Mouse (Mus musculus) forebrain, embryonic 14.5 days (tissue): ENCODE measurements around the gene Slc17a6. TPM values are rescaled to one million over a fixed set of nuclear protein-coding genes. Genes with fewer than 3 reads are reported as not detected.
"Not testable (repeated sequence)": the region's sequence is repeated elsewhere in the genome, so short reads cannot be mapped to it uniquely, and the experiment has no call there.

Source experiments
- ATAC-seq: fragments of 200-750 bp; cut with Nextera tagmentation; 2 replicates; pipeline ENCODE4 v1.8.0; 2017; ENCODE audit warnings: mild to moderate bottlenecking, moderate library complexity
- DNase-seq: peaks from one replicate; pipeline ENCODE4 v3.0.0-alpha.2; 2015; ENCODE audit warnings: low spot score
- H3K27ac ChIP-seq: fragments of 300-500 bp; sonication (generic); 2 replicates; pipeline ENCODE4 v1.5.1; 2014; ENCODE audit warnings: low read depth, mild to moderate bottlenecking, control low read depth, low read length, moderate library complexity
- H3K27me3 ChIP-seq: fragments of 300-500 bp; sonication (generic); replicated peaks from 2 replicates; pipeline ENCODE4 v1.6.1; 2014; ENCODE audit warnings: low read length, control low read depth, mixed read lengths; ENCODE audit not compliant: control insufficient read depth, insufficient read depth
- H3K36me3 ChIP-seq: fragments of 300-500 bp; sonication (generic); 2 replicates; pipeline ENCODE4 v1.6.1; 2014; ENCODE audit warnings: low read length, control low read depth; ENCODE audit not compliant: control insufficient read depth, insufficient read depth
- H3K4me1 ChIP-seq: fragments of 300-500 bp; sonication (generic); 2 replicates; pipeline ENCODE4 v1.6.1; 2014; ENCODE audit warnings: antibody characterized with exemption, low read length, control low read depth; ENCODE audit not compliant: control insufficient read depth, insufficient read depth
- H3K4me2 ChIP-seq: fragments of 300-500 bp; sonication (generic); 2 replicates; pipeline ENCODE4 v1.6.1; 2014; ENCODE audit warnings: mild to moderate bottlenecking, control low read depth, low read length
- H3K4me3 ChIP-seq: fragments of 300-500 bp; sonication (generic); 2 replicates; pipeline ENCODE4 v1.5.1; 2014; ENCODE audit warnings: low read depth, low read length, control low read depth
- H3K9ac ChIP-seq: fragments of 300-500 bp; sonication (generic); 2 replicates; pipeline ENCODE4 v1.6.1; 2014; ENCODE audit warnings: mild to moderate bottlenecking, low read length, control low read depth, moderate library complexity
- H3K9me3 ChIP-seq: fragments of 300-500 bp; sonication (generic); replicated peaks from 2 replicates; pipeline ENCODE4 v1.6.1; 2016; ENCODE audit warnings: low read length, control low read depth, mixed read lengths; ENCODE audit not compliant: control insufficient read depth
- WGBS: fragments of 180-500 bp; shearing (Covaris S2); extraction: QIAGEN DNeasy Blood & Tissue Kit; methylation state at CpG from one replicate; pipeline ENCODE4 v1.1.7; 2014; 5-methylcytosine and 5-hydroxymethylcytosine counted together
- polyA plus RNA-seq: library from polyadenylated mRNA; unstranded; fragments of >200 nt; fragmentation: Nextera tagmentation; extraction: Ambion mirVana; gene quantifications from 2 replicates; pipeline ENCODE4 v1.2.1, GENCODE M21; 2014

The Slc17a6 gene
- polyA plus RNA-seq, 1 experiment from 2014 or later: 49.0 TPM

DNA sequence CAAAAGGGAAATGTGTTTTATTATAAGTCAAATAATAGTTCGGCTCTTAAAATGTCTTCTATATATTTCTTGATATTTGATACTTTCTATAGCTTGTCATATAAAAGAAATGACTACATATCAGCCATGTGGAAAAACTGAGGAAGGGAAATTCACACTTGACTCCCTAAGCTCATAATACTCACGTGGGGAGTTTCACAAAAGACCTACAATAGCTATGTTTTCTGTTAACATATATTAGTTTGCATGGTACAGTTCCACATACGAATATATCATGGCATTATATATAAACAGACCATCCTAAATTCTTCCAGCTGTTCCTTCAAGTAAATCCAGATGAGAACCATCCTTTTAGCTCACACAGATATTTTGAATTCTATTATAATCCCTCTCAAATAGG, 88.5 kb downstream of the Slc17a6 start:
- H3K9me3 ChIP-seq, H3K27ac ChIP-seq, H3K9ac ChIP-seq, H3K27me3 ChIP-seq, ATAC-seq, H3K36me3 ChIP-seq, H3K4me3 ChIP-seq, H3K4me2 ChIP-seq, DNase-seq, H3K4me1 ChIP-seq: not testable (repeated sequence)
- 84% methylated on average over 3 of the region's 3 CpGs for WGBS

DNA sequence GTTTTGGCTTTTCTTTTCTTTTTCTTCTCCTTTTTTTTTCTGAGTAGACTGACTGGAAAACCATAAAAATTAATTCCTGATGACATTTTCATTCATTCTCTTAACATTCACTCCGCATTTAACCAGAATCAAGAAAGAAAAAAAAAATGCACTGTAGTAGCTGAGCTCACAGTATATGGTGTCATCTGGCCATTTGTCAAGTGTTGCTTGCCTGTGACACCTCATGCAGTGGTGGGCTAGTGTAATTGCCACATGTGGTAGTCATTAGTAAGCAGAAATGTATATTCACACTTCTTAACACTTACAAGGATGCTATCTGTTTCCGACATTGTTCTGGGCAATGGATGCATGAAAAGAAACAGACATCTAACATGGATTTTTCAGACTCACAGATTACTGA, 94.0 kb downstream of the Slc17a6 start:
- WGBS: 89% methylated on average over 2 of the region's 2 CpGs
- H3K4me2 ChIP-seq: no peak overlapping the region
- ATAC-seq: no peak

More for the DNA sequence above, 94.0 kb downstream of the Slc17a6 start:
- H3K4me3 ChIP-seq: no peak overlapping the region
- no peaks in the 10 kb centered on the region for H3K9me3 ChIP-seq
- H3K27ac ChIP-seq: no peak overlapping the region
- no peak for DNase-seq
- no peaks in the 10 kb centered on the region for H3K36me3 ChIP-seq
- H3K27me3 ChIP-seq: no peaks in the 10 kb centered on the region
- H3K9ac ChIP-seq: no peak overlapping the region
- no peaks in the 10 kb centered on the region for H3K4me1 ChIP-seq

Other genes with a start within 250 kb of the Slc17a6 start
- gene Ano5, start 111.0 kb upstream of the Slc17a6 start, polyA plus RNA-seq: 0.21 and 0.28 TPM in 2 replicates
- 14.9 and 17.2 TPM in 2 replicates for gene Gas2, start 240.0 kb downstream of the Slc17a6 start, polyA plus RNA-seq
- 6.4 and 7.3 TPM in 2 replicates for gene Fancf, start 240.3 kb downstream of the Slc17a6 start, polyA plus RNA-seq